Mouse (Mus musculus) 3134 (cell line): ENCODE measurements around the gene Tbc1d30.

Source experiments
- DNase-seq: peaks from one replicate; pipeline ENCODE4 v3.0.0-alpha.2; 2011; ENCODE audit warnings: low spot score; ENCODE audit not compliant: insufficient read length; ENCODE audit errors: extremely low read depth

The Tbc1d30 gene

DNA sequence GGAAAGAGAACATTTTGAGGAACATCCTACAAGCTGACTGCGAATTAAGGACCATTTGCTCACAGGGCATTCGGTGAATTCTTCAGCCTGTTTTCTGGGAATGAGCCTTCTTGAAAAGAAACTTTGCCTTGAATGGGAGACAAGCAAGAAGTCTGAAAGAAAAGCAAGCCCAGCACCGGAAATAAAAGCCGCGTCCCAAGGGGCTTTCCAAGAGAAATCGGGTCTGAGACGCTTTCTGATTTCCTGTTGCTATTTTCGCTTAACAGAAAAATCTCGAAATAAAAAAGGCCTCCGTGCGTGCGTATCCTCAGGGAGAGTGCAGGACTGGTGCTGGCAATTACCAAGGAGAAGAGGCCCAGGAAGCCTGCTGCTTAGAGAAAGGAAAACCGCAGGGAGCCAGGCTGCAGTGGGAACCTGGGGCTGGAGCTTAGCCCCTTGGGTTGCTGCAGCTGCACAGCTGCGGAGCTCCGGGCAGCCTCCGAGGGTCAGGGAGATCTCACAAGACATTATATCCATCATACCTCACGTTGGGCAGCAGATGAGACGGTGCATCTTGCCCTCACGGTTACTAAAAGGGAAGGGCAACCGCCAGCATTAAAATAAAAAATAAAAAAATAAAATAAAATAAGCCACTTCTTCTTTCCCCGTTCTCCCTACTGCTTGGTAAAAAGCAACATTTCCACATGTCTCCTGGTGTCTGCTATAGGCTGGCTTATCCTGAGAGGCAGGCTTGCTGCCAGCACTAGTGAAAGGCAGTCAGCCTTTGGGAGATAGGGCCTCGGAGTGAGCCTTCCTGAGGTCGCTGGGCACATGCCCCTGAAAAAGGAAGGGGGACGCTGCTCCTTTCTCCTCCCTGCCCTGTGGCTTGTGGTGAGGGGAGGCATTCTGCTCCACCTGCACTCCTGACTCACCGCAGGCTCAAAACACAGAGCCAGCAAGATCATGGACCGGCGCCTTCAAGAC is 35.5 kb downstream of the Tbc1d30 start:
- DNase-seq, result no peak

DNA sequence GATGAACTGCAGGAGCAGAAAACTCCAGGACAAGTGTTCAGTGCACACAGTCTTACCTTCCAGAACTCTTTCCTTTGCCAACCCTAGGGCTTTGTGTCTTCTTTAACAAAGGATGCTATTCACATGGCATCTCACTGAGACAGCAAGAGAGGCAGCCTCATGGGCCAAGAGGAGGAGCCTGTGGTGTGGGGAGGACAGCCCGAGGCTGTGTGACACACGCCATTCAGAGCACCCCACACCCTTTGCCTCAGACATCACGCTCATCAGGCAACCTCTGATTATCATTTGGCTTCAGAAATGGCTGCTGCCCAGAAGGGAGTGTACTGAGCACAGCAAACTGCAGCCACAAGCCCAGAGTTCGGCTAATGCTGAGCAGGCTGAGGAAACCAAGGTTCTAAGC is 36.9 kb downstream of the Tbc1d30 start:
- DNase-seq, result peak; percentile 44

DNA sequence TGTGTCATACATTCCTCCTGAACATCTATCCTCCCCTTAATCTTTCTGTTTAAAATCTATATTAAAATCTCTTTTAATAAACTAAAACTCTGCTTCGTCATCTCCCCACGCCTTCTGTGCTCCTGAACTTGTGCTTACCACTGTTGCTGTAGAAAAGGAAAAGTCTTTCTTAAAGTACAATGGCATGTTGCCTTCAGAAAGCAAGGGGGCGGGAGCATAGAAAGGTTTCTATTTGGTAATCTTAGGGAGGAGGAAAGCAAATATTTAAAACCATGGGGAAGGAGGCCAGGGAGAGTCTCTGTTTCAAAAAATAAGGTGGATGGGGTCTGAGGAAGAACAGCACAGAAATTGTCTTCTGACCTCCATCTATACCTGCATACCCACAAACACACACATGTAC is 38.0 kb downstream of the Tbc1d30 start:
- DNase-seq, result no peak

DNA sequence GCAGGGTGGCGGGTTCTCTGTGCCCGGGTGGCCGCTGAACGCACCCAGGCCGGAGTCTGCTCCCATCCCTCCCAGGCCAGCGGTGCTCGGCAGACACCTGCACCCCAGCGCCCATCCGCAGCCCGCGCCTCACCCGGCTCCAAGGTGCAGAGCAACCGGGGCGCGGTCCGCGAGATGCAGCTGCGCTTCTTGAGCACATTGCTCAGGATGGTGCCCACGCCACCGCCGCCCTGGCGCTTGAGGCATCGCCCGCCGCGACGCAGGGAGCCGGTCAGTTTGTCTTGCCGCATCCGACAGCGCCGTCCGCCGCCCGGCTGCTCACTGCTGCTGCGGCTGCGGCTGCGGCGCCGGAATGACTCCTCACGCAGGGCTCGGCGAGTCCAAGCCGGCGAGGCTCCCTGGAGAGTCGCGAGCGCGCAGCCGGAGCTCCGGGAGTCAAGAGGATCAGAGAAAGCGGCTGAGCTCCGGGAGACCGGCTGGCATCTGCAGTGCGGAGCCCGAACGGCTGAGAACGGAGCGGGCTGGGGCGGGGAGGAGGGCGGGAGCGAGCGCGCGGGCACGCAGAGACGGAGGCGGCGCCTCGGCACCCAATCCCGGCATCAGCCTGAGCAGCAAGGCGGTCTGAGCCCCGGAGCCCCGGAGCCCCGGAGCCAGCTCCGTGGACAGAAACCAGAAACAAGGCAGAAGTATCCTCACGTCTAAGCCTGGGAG is 40.4 kb downstream of the Tbc1d30 start:
- no peak for DNase-seq

DNA sequence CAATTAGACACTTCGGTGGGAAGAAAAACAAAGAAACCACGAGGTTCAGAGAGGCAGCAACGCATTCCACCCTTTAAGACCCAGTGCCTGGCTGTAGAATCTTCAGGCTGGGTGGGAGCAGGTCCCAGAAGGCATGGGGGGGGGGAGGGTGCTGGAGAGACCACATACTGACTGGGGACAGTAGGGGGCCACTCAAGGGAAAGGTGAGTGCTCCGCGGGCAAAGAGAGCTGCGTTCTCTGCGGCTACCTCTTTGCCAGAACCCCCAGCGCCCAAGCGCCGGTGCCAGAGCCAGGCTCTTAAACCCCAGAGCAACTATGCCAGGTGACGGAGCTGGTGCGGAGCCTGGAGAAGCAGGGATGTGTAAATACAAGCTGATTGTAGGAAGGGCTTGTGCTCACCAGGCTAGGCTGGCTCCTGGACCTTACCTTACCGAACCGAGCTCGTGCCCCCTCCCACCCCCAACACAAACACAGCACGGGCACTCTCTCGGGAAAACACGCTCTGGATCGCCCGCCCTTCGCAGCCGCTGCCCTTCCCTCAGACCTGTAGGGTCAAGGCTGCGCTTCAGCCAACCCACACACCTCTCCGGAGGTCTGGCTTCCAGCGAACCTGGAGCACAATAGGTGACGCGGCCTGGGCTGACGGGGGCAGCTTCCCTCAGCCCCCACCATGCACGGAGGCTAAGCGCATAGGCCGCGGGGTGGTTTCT is 41.1 kb downstream of the Tbc1d30 start:
- no peak for DNase-seq

DNA sequence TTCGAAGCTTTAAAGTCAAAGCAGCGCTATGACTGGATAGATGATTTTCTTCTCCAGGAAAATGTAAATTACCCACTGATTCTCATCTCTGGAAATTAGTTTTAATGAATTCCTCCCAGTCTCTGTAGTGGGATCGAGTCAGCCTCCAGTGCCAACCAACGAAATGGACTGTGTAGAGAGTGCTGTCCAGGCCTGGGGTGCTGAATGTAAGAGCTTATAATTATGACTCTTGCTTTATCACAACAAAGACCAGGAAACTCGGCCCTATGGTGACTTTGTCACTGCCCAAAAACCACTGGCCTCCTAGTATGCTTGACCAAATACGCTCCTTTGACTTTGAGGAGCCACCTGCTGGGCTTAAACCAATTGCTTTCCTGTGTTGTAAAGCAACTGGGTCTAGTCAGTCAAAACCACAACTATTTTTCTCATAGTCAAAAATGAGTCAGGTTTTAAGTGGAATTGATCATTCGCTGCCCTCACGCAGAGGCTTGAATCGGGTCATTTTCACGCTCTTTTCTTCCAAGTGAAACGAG is 41.9 kb downstream of the Tbc1d30 start:
- no peak for DNase-seq

DNA sequence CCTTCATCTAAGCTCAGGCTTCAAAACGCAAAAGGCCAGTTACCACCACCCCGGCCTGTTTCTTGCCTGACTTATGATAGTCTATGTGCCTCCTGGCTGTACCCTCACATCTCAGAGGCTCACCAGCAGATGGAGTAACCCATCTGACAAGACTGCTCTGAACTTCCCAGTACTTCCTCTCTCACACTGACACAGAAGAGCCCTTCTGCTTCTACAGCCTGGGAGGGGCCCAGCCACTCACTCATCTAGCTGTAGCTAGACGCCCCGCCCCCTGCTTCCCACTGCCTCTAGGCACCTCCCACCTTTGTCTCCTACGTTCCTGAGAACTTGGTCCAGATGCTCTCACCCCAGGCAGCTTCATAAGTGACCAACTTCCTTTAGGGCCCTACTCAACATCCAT is 45.6 kb downstream of the Tbc1d30 start:
- DNase-seq, result no peak

DNA sequence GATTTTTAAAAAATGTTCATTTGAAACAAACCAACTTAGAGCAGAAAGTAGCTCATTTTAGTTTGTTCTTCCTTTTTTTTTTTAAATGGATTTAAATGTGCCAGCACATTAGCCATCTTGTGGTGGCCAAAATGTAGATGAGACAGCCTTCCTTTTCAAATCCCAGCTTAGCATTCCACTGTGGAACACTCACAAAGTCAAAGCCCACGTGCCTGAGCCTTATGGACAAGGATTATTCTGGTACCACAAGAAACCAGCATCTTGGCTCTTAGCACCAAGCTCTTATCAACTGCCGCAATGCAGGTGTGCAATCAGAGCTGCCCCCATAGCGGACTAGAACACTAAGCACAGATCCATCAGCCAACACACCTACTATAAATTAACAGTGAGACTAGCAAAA is 47.5 kb downstream of the Tbc1d30 start:
- no peak for DNase-seq

DNA sequence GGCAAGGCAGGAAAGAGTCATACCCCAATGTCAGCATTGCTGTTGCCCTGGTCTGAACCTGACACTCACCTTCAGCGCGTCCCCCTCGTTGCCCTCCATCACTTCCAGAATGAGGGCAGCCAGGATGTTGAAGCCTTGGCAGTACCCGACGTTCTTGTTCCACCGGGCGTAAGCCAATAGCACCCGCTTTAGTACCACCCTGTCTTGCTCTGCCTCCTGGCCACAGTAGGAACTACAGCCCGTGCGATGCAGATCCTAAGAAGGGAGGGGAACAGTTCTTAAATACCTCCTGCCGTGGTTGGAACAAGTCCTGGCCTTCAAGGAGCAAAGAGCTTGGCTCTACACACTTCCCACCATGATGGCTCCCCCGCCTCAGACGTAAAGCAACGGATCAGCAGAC is 49.2 kb downstream of the Tbc1d30 start:
- DNase-seq, result no peak

DNA sequence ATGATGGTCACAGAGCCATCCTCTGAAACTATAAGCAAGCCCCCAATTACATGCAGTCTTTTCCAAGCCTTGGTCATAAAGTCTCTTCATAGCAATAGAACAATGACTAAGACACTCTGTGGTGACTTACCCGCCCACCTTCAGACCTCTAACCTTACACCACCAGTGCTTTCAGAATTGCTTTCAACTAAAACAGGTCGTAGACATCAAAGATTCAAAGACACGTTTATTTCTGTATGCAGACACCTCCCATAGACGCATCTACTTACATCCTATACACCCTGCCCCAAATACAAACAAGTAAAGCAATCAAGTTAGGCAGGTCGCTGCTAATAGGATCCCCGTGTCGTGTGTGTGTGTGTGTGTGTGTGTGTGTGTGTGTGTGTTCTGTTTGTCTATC is 50.4 kb downstream of the Tbc1d30 start:
- DNase-seq, result no peak

DNA sequence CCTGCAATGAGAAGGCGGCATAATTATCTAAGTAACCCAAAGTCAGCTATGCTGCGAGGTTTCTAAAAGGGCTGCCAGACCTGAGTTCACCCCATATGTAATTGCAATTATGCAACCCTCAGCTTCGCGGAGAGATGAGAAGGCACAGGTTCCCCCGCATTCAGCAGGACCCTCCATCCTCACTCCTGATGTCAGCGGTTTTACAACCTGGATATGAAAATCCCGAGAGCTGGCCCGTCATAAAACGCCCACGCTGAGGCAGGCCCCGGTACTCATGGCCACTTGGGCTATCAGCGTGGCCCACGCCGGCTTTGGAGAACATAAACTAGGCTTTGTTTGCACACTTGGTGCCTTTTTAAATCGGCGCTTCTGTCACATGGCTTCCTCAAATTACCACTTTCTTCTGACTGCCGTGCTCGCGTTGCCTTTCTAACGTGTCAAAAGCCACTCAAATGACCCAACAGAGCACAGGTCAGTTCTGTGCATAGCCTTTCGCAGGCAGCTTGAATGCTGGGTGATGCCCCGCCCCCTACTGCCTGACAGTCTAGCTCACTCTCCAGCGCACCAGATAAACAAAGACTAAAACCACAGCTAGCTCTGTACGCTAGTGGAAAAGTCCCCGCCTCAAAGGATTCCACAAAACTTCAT is 53.9 kb downstream of the Tbc1d30 start:
- no peak for DNase-seq

DNA sequence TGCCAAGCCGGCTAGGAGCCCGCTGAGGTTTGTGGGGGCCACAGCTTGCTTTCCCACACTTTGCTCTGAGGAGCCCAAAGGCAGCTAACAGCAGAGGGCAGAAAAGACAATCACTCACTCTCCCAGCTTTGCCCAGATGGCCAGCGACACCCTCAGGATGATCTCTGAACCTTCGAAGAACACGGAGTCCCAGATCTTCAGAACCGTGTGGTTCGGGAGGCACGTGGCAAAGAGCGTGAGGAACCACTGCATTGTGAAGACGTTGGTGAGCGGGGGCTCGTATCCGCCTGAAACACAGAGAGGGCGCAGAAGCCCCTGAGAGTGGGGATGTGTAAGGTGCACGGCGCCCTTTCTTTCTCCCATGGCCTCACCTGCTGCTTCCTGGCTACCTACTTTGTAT is 56.6 kb downstream of the Tbc1d30 start:
- no peak for DNase-seq

DNA sequence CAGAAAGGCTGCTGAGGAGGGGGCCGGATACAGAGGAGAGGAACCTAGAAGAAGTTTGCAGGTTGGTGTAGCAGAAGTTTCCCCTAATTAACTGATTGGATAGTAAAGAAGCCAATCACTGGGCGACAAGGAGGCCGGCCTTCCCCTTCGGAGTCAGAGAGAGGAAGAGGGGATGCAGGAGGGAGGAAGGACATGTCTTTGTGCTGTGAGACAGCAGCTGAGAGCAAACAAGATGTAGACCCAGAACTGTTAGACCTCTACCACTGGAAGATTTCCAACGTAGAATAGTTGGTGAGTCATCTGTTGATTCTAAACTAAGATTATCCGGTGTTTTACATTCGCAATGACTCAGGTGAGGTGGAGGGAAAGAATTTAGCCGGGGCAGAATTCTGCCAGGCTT is 57.2 kb downstream of the Tbc1d30 start:
- no peak for DNase-seq

DNA sequence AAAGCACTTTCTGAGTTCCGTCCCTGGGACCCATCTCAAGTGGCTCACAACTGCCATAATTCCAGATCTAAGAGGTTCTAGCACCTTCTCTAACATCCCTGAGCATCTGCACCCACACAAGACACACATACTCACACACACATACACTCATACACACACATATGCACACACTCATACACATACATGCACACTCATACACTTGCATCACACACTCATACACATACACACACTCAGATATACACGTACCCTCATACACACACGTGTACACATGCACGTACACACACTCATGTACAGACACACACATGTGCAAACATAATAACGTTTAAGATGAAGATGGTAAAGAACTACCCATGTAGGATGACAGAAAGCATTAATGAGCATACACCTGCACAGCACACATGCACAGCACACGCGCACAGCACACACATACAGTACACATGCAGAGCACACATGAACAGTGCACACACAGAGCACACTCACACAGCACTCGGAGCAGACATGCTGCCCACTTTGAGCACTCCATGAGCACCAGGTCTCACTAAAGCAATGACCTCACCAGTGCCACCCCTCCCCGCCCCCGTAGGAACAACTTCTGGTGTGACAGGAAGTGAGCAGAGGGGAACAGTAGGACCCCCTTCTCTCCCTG is 59.7 kb downstream of the Tbc1d30 start:
- DNase-seq, result no peak

DNA sequence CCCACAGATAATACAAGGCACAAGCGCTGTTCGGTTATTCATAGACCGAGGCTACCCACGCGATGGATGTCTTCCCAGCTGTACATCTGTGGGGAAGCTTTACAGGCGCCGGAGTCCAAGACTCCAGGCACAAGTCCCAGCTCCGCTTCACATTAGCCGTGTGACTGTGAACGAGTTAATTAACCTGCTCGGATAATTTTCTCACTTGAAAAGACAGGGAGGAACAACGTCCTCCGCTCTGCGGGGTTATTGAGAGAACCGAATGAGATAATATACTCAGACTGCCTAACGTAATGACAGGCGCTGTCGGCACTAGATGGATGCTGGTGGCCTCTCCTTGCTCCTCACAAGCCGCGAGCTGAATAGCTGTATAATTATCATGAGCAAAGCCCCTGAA is 60.4 kb downstream of the Tbc1d30 start:
- DNase-seq, result no peak

DNA sequence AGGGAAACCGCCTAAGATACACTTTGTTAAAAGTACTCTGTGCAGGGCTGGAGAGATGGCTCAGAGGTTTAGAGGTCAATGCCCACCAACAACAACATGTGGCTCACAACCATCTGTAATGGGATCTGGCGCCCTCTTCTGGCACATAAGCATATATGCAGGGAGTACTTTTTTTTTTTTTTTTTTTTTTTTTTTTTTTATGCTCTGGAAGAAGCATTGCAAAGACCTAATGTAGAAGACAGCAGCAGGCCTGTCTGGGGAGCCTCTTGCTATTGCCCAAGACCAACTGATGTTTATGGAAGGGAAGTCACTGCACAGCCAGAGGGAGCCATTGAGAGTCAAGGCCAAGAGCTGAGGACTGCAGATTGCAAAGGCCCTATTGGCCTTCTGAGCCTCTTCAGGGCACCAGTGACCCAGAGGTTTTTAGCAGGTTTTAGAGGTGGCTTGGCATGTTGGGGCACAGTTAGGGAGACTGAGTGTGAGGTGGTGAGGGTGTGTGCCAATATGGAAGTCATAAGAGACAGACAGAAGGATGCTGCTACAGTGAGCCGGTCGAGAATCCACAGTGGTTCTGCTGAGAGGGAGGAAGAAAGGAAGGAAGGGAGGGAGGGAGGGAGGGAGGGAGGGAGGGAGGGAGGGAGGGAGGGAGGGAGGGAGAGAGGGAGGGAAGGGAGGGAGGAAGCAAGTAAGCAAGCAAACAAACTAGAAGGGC is 61.0 kb downstream of the Tbc1d30 start:
- no peak for DNase-seq

DNA sequence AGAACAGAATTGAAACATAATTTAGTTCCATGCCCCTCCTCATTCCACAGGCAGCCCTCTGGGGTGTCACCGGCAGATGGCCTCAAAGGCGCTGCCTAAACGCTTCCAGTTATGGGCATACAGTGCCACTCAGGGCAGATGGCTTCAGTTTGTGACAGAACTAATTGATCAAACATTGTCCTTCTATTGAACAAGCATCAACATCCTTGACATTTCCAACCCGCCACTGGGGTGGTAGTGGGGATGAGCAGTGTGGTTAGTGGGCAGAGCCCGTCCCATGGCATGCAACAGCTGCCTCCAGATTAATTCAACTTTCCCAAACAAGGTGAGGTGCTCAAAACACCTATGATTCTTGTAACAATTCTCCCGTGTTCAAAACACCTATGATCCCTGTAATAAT is 68.2 kb downstream of the Tbc1d30 start:
- DNase-seq, result no peak

DNA sequence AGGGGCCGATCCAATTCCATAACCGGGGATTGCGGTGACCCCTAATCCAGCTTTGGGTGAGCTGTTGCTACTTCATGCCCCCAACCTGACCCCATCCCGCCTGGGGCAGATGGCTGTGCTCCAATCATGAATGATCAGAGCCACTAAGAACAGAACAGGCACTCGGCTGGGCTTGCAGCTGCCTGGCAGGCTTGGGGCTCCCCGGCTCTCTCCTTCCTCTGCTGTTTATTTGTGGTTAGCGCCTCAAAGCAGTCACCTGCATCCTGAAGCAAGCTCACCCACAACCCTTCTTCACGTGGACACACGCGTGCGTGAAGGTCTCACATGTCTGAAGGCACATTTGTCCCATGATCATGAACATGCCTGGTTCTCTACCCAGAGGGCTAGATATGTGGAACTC is 68.6 kb downstream of the Tbc1d30 start:
- no peak for DNase-seq

DNA sequence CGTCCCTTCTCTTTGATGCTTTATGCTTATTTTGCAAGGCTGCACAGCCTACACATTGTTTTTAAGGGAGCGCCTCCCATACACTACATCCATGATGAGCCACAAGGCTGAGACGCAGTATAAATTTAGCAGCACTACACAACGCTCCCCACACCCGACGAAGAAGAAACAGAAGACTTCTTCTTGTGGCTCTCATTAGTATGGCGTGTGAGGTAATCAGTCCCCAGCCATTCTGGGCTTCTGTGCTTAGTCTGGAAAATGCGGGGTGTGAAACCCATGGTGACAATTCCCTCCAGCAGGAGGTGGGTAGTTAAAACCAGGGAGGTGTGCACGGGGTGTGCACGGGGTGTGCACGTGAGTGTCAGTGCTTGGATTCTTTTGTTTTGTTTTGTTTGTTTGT is 70.1 kb downstream of the Tbc1d30 start:
- no peak for DNase-seq
